Mouse (Mus musculus): ENCODE data around the gene Asphd2. TPM values are rescaled to one million over a fixed set of nuclear protein-coding genes. Genes with fewer than 3 reads are reported as not detected.

Asphd2 gene
- 1.9 and 2.5 TPM in 2 replicates for polyA plus RNA-seq (2015; fragmentation: Nextera tagmentation; extraction: Ambion mirVana)

DNA sequence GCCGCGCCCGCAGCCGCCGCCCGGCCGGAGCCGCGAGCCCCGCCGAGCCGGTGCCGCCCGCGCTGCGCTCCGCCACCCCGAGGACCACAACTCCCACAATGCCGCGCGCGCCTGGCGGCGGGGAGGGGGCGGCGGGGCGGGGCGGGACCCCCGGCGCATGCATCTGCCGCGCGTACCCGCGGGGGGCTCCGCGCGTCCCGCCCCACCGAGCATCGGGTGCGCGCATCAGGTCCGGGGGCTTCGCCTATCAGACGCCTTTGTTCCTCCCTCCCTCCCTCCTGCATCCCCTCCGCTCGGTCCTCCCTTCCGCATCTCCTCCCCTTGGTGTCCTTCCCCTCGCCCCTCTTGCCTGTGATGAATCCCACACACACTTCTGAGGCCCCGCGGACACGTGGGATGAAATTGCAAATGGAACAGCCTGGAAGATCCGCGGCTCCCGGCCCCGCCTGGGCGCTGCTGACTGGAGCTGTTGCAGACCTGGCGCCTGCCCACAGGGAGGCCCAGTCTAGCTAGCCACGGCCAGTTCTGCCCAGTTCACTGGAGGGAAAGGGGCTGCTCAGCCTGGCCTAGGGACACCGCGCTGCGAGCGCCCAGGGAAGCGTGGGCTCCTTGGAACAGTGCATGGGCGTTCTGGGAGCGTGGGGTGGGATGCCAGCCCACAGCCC, at the start of gene Asphd2:
TSS of gene Asphd2 (minus strand) at position 88 of the 665 bp plus-strand sequence.
- peak within 1 kb of the TSS; percentile 72 for H3K9ac ChIP-seq (ENCODE audit: low read depth, low read length)
- WGBS = 3% methylated on average over 44 of the region's 67 CpGs
- H3K4me1 ChIP-seq (ENCODE audit: control insufficient read depth, insufficient read depth, low read length) = peaks cover 3% of the 10 kb centered on the region; the same call in 1 of the 2 replicates
- H3K36me3 ChIP-seq (ENCODE audit: control insufficient read depth, insufficient read depth, low read length) = no peaks in the 10 kb centered on the region
- H3K9me3 ChIP-seq (ENCODE audit: control insufficient read depth, low read length) = no peaks in the 10 kb centered on the region
- peaks cover 24% of the 10 kb centered on the region for H3K27me3 ChIP-seq (replicated peaks; ENCODE audit: control insufficient read depth, insufficient read depth, low read length)
- ATAC-seq = peak; percentile 88
- H3K27ac ChIP-seq (ENCODE audit: low read length) = peak within 1 kb of the TSS; percentile 59
- H3K4me3 ChIP-seq (ENCODE audit: low read length) = peak within 1 kb of the TSS; percentile 63
- H3K4me2 ChIP-seq (ENCODE audit: low read depth, low read length) = peak within 1 kb of the TSS; percentile 78

DNA sequence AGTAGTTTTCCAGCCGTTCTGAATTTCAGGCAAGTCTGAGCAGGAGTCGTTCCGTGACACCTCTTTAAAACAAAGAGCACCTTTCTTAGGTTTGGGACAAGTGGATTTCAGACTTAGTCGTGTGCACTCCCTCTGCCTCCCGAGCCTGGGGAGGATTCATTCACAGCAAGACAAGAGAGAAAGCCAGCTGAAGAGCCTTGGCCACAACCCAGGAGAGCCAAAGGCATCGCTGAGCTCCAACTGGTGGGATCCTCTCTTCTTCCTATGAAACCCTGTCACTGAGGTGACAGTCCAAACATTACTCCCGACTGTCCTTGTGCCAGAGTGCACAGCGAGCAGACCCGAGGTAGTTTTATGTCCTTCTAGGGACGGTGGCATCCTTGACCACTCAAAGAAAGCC, 43.9 kb upstream of the Asphd2 start:
- Histone ChIP-seq H3K9me3 (ENCODE audit: control insufficient read depth, low read length) (no peaks in the 10 kb centered on the region), H3K4me2 (ENCODE audit: low read depth, low read length) (no peak overlapping the region), H3K27ac (ENCODE audit: low read length) (no peak overlapping the region), H3K4me1 (ENCODE audit: control insufficient read depth, insufficient read depth, low read length) (no peaks in the 10 kb centered on the region), H3K27me3 (replicated peaks; ENCODE audit: control insufficient read depth, insufficient read depth, low read length) (no peaks in the 10 kb centered on the region), H3K9ac (ENCODE audit: low read depth, low read length) (no peak overlapping the region), H3K36me3 (ENCODE audit: control insufficient read depth, insufficient read depth, low read length) (no peaks in the 10 kb centered on the region), H3K4me3 (ENCODE audit: low read length) (no peak overlapping the region)
- no peak for ATAC-seq
- WGBS = 47% methylated on average over 10 of the region's 10 CpGs

DNA sequence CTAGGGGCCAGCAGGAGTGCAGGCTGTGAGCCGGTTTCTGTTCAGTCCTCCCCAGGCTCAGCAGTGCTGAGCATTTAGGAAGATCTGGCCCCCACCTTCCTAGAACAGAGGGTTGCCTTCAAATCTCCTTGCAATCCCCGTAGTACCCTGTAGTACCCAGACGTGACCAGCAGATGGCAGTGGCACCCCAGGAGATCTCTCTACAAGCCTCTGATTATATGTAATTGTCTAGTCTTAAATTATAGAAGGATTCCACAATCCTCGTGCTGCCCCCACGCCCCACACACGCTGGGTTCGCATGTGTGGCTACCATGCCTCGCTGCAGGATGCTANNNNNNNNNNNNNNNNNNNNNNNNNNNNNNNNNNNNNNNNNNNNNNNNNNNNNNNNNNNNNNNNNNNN, 38.3 kb upstream of the Asphd2 start:
- H3K9me3 ChIP-seq (ENCODE audit: control insufficient read depth, low read length) = no peaks in the 10 kb centered on the region
- H3K4me1 ChIP-seq (ENCODE audit: control insufficient read depth, insufficient read depth, low read length) = 0 out of 2 replicates have a peak, but pooled peaks cover 3% of the 10 kb centered on the region
- 0 out of 2 replicates have a peak, but pooled peaks cover 3% of the 10 kb centered on the region for H3K27me3 ChIP-seq (replicated peaks; ENCODE audit: control insufficient read depth, insufficient read depth, low read length)
- WGBS = 1% methylated on average over 8 of the region's 8 CpGs
- H3K4me3 ChIP-seq (ENCODE audit: low read length) = no peak overlapping the region
- no peaks in the 10 kb centered on the region for H3K36me3 ChIP-seq (ENCODE audit: control insufficient read depth, insufficient read depth, low read length)
- no peak overlapping the region for H3K4me2 ChIP-seq (ENCODE audit: low read depth, low read length)
- H3K27ac ChIP-seq (ENCODE audit: low read length) = no peak overlapping the region
- no peak for ATAC-seq
- no peak overlapping the region for H3K9ac ChIP-seq (ENCODE audit: low read depth, low read length)

DNA sequence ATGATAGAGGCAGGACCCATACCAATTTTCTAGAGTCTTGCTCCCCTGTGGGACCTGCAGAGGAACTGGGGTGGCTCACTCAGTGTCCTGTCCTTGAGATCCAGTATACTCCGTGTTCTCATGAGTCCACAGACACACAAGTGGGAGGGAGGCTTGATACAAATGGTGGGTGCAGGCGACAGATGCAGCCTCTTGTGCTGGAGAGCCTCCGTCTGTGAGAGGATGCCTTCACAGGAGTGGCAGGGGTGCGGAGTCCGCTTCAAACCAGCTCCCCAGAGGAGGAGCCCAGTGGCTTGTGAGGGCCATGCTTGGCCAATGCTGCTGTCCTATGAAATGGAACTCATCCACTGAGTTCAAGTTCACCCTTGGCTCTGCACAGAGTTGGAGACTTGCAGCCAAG, 37.4 kb upstream of the Asphd2 start:
- Histone ChIP-seq H3K9ac (ENCODE audit: low read depth, low read length) (no peak overlapping the region), H3K27me3 (replicated peaks; ENCODE audit: control insufficient read depth, insufficient read depth, low read length) (0 out of 2 replicates have a peak, but pooled peaks cover 3% of the 10 kb centered on the region), H3K9me3 (ENCODE audit: control insufficient read depth, low read length) (no peaks in the 10 kb centered on the region), H3K27ac (ENCODE audit: low read length) (no peak overlapping the region), H3K36me3 (ENCODE audit: control insufficient read depth, insufficient read depth, low read length) (no peaks in the 10 kb centered on the region), H3K4me1 (ENCODE audit: control insufficient read depth, insufficient read depth, low read length) (0 out of 2 replicates have a peak, but pooled peaks cover 3% of the 10 kb centered on the region), H3K4me2 (ENCODE audit: low read depth, low read length) (no peak overlapping the region), H3K4me3 (ENCODE audit: low read length) (no peak overlapping the region)
- ATAC-seq = no peak
- WGBS = 83% methylated on average over 5 of the region's 5 CpGs

DNA sequence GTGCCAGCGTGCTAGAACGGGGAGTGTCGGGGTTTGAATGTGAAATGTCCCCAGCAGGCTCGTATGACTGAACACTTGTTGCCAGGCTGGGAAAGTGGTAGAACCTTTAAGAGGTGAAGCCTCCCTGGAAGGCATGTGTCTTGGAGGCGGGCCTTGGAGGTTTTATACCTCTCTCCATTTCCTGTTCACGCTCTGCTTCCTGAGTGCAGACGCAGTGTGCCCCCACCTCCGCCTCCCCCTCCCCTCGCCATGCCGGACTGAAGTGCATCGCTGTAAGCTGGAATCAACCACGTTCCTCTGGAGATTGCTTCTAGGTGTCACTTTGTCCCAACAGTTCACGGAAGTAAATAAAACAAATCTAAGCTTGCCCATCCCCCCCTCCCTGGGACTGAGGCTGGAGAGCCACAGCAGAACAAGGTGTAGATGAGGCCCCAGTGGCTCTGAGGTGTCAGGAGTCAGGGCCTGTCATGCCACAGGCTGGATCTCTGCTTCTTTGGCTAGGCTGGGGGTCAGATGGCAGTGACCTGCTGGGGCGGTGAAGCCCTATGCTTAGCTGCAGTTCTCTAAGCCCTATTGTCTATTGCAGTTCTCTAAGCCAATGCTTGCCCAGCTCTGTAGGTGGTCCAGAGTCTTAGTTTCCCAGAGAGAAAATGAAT, 36.6 kb upstream of the Asphd2 start:
- H3K27me3 ChIP-seq (replicated peaks; ENCODE audit: control insufficient read depth, insufficient read depth, low read length) = 0 out of 2 replicates have a peak, but pooled peaks cover 3% of the 10 kb centered on the region
- H3K4me2 ChIP-seq (ENCODE audit: low read depth, low read length) = peak overlapping the region; percentile 41
- H3K4me3 ChIP-seq (ENCODE audit: low read length) = peak overlapping the region; percentile 28
- ATAC-seq = peak; percentile 45
- no peaks in the 10 kb centered on the region for H3K9me3 ChIP-seq (ENCODE audit: control insufficient read depth, low read length)
- peak overlapping the region; percentile 43; the same call in 1 of the 2 replicates for H3K9ac ChIP-seq (ENCODE audit: low read depth, low read length)
- 26% methylated on average over 14 of the region's 14 CpGs for WGBS
- 0 out of 2 replicates have a peak, but pooled peaks cover 3% of the 10 kb centered on the region for H3K4me1 ChIP-seq (ENCODE audit: control insufficient read depth, insufficient read depth, low read length)
- no peaks in the 10 kb centered on the region for H3K36me3 ChIP-seq (ENCODE audit: control insufficient read depth, insufficient read depth, low read length)
- no peak overlapping the region for H3K27ac ChIP-seq (ENCODE audit: low read length)

DNA sequence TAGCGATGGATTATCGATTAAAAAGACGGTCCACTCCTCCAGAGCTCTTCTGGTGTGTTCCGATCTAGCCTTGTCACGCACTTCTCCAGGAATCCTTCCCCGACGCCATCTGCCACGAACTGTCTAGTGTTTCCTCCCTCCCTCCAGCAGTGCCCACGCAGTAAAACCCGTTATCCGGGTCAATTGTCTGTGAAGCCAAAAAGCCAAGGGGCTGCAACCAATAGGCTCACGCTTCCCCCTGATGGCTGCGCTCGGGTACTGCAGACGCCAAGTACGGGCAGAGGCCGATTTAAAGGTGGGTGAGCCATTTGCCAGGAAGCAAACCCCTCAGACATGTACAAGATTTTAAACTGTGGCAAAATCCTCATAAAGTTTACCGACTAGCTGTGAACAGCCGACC, 34.3 kb upstream of the Asphd2 start:
- H3K27me3 ChIP-seq (replicated peaks; ENCODE audit: control insufficient read depth, insufficient read depth, low read length) = 0 out of 2 replicates have a peak, but pooled peaks cover 3% of the 10 kb centered on the region
- H3K27ac ChIP-seq (ENCODE audit: low read length) = no peak overlapping the region
- no peaks in the 10 kb centered on the region for H3K36me3 ChIP-seq (ENCODE audit: control insufficient read depth, insufficient read depth, low read length)
- ATAC-seq = no peak
- H3K9me3 ChIP-seq (ENCODE audit: control insufficient read depth, low read length) = no peaks in the 10 kb centered on the region
- H3K9ac ChIP-seq (ENCODE audit: low read depth, low read length) = no peak overlapping the region
- WGBS = 15% methylated on average over 19 of the region's 19 CpGs
- H3K4me3 ChIP-seq (ENCODE audit: low read length) = no peak overlapping the region
- no peak overlapping the region for H3K4me2 ChIP-seq (ENCODE audit: low read depth, low read length)
- H3K4me1 ChIP-seq (ENCODE audit: control insufficient read depth, insufficient read depth, low read length) = 0 out of 2 replicates have a peak, but pooled peaks cover 3% of the 10 kb centered on the region

DNA sequence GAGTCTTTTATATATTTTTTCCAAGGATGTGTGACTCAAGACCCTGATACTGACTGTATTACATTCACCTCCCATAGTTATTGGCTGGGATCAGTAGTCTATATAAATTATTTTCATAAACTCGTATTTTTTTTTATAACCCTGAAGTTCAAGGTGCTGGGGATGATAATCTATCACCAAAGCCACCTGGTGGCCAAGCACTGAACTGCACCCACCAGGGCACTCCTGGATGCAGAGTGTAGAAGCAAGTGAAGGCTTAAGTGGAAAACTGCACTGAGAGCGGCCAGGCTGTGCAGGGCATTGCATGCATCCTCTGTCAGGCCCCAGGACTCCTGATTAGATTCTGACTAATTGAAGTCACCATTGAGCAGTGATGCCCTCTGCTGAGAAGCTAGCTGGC, 32.6 kb upstream of the Asphd2 start:
- ATAC-seq = no peak
- Histone ChIP-seq H3K27ac (ENCODE audit: low read length) (no peak overlapping the region), H3K36me3 (ENCODE audit: control insufficient read depth, insufficient read depth, low read length) (no peaks in the 10 kb centered on the region), H3K9ac (ENCODE audit: low read depth, low read length) (no peak overlapping the region), H3K4me1 (ENCODE audit: control insufficient read depth, insufficient read depth, low read length) (0 out of 2 replicates have a peak, but pooled peaks cover 3% of the 10 kb centered on the region), H3K4me3 (ENCODE audit: low read length) (no peak overlapping the region), H3K27me3 (replicated peaks; ENCODE audit: control insufficient read depth, insufficient read depth, low read length) (0 out of 2 replicates have a peak, but pooled peaks cover 2% of the 10 kb centered on the region), H3K4me2 (ENCODE audit: low read depth, low read length) (no peak overlapping the region), H3K9me3 (ENCODE audit: control insufficient read depth, low read length) (no peaks in the 10 kb centered on the region)
- 42% methylated on average over 2 of the region's 2 CpGs for WGBS

DNA sequence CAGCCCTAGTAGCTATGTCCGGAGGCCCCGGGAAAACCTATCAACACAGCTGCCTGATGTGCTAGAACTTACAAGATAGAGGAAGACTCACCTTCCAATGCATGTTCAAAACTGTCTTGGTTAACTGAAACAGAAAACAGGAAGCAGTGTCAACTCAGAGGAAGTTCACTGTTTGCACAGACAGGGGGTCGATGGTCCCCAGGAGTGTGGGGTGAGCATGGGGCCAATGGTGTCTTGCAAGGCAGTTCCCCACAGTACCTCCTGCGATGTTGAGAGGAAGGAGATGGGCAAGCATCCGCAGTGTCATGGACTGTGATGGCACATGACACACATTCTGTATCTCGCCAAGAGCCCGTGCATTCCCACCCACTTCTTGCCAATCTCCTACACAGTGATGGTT, 32.0 kb upstream of the Asphd2 start:
- H3K9ac ChIP-seq (ENCODE audit: low read depth, low read length) = no peak overlapping the region
- no peak overlapping the region for H3K4me3 ChIP-seq (ENCODE audit: low read length)
- no peaks in the 10 kb centered on the region for H3K36me3 ChIP-seq (ENCODE audit: control insufficient read depth, insufficient read depth, low read length)
- no peak overlapping the region for H3K27ac ChIP-seq (ENCODE audit: low read length)
- H3K4me1 ChIP-seq (ENCODE audit: control insufficient read depth, insufficient read depth, low read length) = 0 out of 2 replicates have a peak, but pooled peaks cover 3% of the 10 kb centered on the region
- no peak for ATAC-seq
- H3K27me3 ChIP-seq (replicated peaks; ENCODE audit: control insufficient read depth, insufficient read depth, low read length) = no peaks in the 10 kb centered on the region
- H3K4me2 ChIP-seq (ENCODE audit: low read depth, low read length) = no peak overlapping the region
- 84% methylated on average over 7 of the region's 7 CpGs for WGBS
- no peaks in the 10 kb centered on the region for H3K9me3 ChIP-seq (ENCODE audit: control insufficient read depth, low read length)

DNA sequence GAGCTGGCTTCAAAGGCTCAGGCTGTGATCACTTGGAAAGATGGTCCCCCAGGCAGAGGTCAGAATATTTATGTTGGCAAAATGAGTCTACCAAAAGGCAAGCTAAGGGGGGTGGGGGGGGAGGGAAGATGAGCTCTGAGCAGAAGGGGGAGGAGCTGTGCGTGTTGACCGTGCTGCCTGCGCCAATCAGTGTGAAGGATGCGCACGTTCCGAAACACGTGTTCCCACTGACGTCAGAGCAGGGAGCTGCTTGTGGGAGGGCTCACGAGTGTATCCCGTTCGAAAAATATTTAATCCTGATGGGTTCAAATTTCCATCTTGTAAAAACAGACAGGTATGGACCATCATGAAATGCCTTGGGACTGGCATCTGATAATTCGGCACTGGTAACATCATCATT, 24.9 kb upstream of the Asphd2 start:
- H3K27ac ChIP-seq (ENCODE audit: low read length) = no peak overlapping the region
- no peaks in the 10 kb centered on the region for H3K36me3 ChIP-seq (ENCODE audit: control insufficient read depth, insufficient read depth, low read length)
- ATAC-seq = no peak
- no peak overlapping the region for H3K4me3 ChIP-seq (ENCODE audit: low read length)
- H3K9me3 ChIP-seq (ENCODE audit: control insufficient read depth, low read length) = no peaks in the 10 kb centered on the region
- H3K27me3 ChIP-seq (replicated peaks; ENCODE audit: control insufficient read depth, insufficient read depth, low read length) = no peaks in the 10 kb centered on the region
- no peaks in the 10 kb centered on the region for H3K4me1 ChIP-seq (ENCODE audit: control insufficient read depth, insufficient read depth, low read length)
- no peak overlapping the region for H3K9ac ChIP-seq (ENCODE audit: low read depth, low read length)
- no peak overlapping the region for H3K4me2 ChIP-seq (ENCODE audit: low read depth, low read length)
- WGBS = 31% methylated on average over 12 of the region's 12 CpGs

Measured in intestine, embryonic 16.5 days (tissue).